Mouse (Mus musculus) left cerebral cortex, postnatal 4 days (tissue): ENCODE results near the gene Ak1. TPM values are rescaled to one million over a fixed set of nuclear protein-coding genes. Genes with fewer than 3 reads are reported as not detected.

Source experiments
- DNase-seq: peaks from one replicate; pipeline ENCODE4 v3.0.0-alpha.2; 2022
- intact Hi-C: fragments of 180-260 bp; cut with DNase I; formaldehyde crosslinking; loops from one replicate; pipeline ENCODE4 v1.15.1; 2025
- microRNA-seq: library from miRNA; unstranded; fragments of <30 nt; microRNA quantifications from one replicate; pipeline ENCODE4 v1.2.0, GENCODE M21; 2022
- total RNA-seq, 2 experiments: library from RNA; stranded (reverse); gene quantifications; 2 replicates each; pipeline ENCODE4 v1.2.3; 2021

The Ak1 gene
- total RNA-seq, 2 experiments from 2014 or later: 100 to 106 TPM

GRCm38 (mm10) chr2:32680961-32681650 lies 59.5 kb downstream of the Ak1 start:
- intact Hi-C loops: no loop called here
- DNase-seq: no peak

- peak; percentile 29 for DNase-seq
- intact Hi-C loops: no loop called here
Observed at GRCm38 (mm10) chr2:32681754-32682153, 60.2 kb downstream of the Ak1 start.

GRCm38 (mm10) chr2:32682721-32683417 lies 61.3 kb downstream of the Ak1 start:
- no peak for DNase-seq
- intact Hi-C loops: no loop called here

- no peak for DNase-seq
- intact Hi-C loops: no loop called here
Observed at GRCm38 (mm10) chr2:32683701-32684100, 62.1 kb downstream of the Ak1 start.

Small RNAs within 50 kb of the gene (microRNA-seq; reads per million reads assigned to microRNA genes)
- gene Gm47291 (not detected), gene Mir1954 (not detected)

Other genes starting within 250 kb of the Ak1 start
- 100 to 1,000 TPM; 101 to 110 TPM for gene 1110008P14Rik, start 239.8 kb upstream of the Ak1 start, total RNA-seq
- 1 to 10 TPM; 1.9 TPM for gene Lcn2, start 233.5 kb upstream of the Ak1 start, total RNA-seq
- gene Ptges2, start 225.9 kb upstream of the Ak1 start, total RNA-seq: 10 to 100 TPM; 44.9 to 48.1 TPM
- gene Naif1, start 171.3 kb upstream of the Ak1 start, total RNA-seq: 1 to 10 TPM; 3.1 to 4.0 TPM
- 10 to 100 TPM; 47.9 to 50.8 TPM for gene Slc25a25, start 170.3 kb upstream of the Ak1 start, total RNA-seq
- gene Fam102a, start 86.4 kb upstream of the Ak1 start, total RNA-seq: 10 to 100 TPM; 18.8 to 20.1 TPM
- 10 to 100 TPM; 74.3 to 76.8 TPM for gene Dpm2, start 50.9 kb upstream of the Ak1 start, total RNA-seq
- gene Pip5kl1, start 47.0 kb upstream of the Ak1 start, total RNA-seq: 10 to 100 TPM in 1 of 2 experiments, 1 to 10 TPM in 1; 9.4 to 11.5 TPM
- under 1 TPM; 0.62 to 0.84 TPM for gene 9430097D07Rik, start 46.1 kb upstream of the Ak1 start, total RNA-seq
- gene St6galnac4, start 34.7 kb upstream of the Ak1 start, total RNA-seq: 10 to 100 TPM; 35.7 to 38.4 TPM
- 10 to 100 TPM; 78.8 to 91.8 TPM for gene St6galnac6, start 22.0 kb upstream of the Ak1 start, total RNA-seq
- 10 to 100 TPM; 21.2 to 26.1 TPM for gene Eng, start 24.8 kb downstream of the Ak1 start, total RNA-seq
- gene Fpgs, start 82.4 kb downstream of the Ak1 start, total RNA-seq: 10 to 100 TPM; 26.3 to 30.0 TPM
- gene Cdk9, start 91.3 kb downstream of the Ak1 start, total RNA-seq: 10 to 100 TPM; 87.8 to 88.0 TPM
- 10 to 100 TPM; 33.1 to 37.2 TPM for gene Sh2d3c, start 99.3 kb downstream of the Ak1 start, total RNA-seq
- 1 to 10 TPM; 3.0 to 3.2 TPM for gene 6330409D20Rik, start 119.3 kb downstream of the Ak1 start, total RNA-seq
- gene Tor2a, start 135.5 kb downstream of the Ak1 start, total RNA-seq: 10 to 100 TPM; 29.3 to 30.5 TPM
- gene Ttc16, start 153.9 kb downstream of the Ak1 start, total RNA-seq: under 1 TPM; 0.42 to 0.66 TPM
- 10 to 100 TPM in 1 of 2 experiments, 1 to 10 TPM in 1; 6.5 to 11.2 TPM for gene Ptrh1, start 154.0 kb downstream of the Ak1 start, total RNA-seq
- gene Cfap157, start 162.7 kb downstream of the Ak1 start, total RNA-seq: under 1 TPM; 0.34 to 0.58 TPM
- 100 to 1,000 TPM; 557 to 578 TPM for gene Stxbp1, start 225.5 kb downstream of the Ak1 start, total RNA-seq